Mouse (Mus musculus): ENCODE results near the gene Cotl1. TPM values are rescaled to one million over a fixed set of nuclear protein-coding genes. Genes with fewer than 3 reads are reported as not detected.
A peak's percentile ranks its signal among the peaks of the same experiment; 100 is the strongest.

The Cotl1 gene
- polyA plus RNA-seq, 3 experiments from 2014 or later = 181 to 242 (median 218) TPM

DNA sequence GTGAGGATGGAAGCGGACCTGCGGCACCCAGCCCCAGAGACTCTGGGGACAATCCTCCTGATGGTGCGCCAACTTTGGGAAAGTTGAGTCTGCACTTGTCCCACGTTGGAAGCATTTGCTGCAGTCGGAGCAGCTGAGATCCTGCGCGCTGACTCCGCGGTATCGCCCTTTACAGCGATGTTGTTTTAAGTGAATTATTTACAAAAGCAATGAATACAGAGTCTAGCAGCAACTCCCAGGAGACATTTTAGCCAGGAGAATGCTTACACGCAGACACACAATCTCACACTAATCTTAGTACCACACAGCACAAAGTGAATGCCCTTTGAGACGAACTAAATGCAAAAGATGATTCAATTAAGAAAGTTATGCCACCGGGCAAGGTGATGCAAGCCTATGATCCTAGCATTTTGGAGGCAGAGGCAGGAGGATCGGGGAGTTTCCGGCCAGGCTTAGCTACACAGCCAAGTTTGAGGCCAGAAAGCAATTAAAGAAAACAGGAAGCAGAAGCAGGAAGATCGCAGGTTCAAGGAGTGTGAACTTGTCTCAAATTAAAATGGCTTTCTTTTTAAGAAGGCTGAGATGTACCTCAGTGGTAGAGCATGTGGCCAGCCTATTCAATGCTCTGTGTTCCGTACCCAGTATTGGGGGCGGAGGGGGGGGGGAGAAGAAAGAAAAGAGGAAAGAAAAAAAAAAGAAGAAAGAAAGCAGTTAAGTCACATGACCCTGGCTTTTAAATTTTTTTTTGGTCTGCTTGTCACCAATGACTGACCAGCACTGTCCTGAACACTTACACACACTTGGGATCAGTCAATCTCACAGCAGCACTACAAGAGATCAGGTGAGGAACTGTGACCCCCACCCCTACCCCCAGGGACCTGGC, 2.0 kb downstream of the Cotl1 start:
- ATAC-seq = peak; percentile 44

DNA sequence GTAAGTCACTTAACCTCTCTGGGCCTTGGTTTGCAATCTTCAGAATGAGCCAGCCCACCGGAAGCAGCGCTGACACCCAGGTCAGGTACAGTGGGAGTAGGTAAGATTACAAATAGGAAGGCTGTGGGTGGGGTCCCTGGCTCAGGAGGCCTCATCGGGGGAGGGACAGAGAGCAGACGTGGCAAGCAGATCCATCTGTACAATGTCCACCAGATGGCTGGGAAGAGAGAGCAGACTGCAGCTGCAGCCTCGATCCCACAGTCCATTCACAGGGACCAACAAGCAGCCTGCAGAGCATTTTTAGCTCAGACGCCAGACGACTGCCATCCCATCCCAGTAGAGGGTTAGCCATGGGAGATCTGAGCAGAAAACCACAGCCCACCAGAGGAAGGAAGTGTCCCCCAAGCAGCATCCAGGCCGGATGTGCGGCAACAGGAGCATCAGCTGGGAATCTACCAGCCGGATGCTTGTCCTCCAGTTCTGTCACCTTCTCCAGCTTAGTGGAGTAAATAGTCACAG, 2.7 kb downstream of the Cotl1 start:
- ATAC-seq = peak; percentile 36

- no peak for ATAC-seq
Measured at GRCm38 (mm10) chr8:119836831-119837230, 3.5 kb downstream of the Cotl1 start.

DNA sequence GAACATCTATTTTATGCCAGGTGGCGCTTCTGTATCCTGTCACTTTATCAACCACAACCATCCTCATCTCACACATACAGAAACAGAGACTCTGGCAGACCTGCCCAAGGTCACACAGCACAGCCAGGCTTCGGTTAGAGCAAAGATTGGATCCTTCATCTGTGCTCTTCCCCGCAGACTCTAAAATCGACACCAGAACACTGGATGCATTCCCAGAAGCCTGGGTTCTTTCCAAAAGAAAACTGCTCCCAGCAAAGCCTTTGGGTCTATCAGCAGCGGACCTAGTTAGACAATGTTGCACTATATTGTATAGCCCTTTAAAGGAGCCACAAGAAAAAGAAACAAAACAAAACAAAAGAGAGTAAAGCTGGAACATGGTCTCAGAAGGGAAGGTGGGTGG, 5.1 kb downstream of the Cotl1 start:
- ATAC-seq = no peak

DNA sequence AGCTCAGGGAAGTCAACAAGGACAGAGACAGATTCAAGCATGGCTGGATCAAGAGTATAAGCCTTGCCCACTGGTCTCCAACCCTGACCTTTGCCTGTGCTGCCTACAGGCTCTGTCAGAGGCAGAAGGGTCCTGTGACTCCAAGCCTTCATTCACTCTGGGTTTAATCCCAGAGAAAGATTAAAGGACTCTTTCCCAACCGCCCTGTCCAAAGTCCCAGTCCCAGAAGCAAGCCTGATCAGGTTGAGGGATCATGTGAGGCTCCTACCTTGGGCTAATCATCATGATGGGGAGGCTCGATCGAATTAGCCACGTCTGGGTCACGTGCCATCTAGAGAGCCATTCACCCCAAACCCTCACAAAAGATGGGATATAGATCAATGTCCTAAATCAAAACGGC, 5.7 kb downstream of the Cotl1 start:
- no peak for ATAC-seq

DNA sequence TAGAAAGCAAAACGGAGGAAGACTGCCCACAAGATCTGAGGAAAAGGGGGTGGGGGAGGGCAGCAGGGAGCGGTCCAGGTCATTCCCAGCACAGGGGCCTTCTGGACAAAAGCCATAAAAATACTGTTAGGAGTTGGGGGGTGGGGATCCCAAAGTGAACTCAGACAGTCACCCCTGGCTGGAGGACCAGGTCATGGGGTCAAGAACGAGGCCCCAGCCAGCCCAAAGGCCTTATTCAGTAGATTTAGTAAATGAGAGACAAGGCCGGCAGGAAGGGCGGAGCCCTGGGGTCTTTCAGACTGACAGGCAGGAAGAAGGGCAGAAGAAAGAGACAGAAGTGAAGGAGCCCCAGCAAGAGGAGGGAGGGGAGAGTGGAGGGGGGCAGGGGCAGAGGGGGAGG, 7.4 kb downstream of the Cotl1 start:
- no peak for ATAC-seq

DNA sequence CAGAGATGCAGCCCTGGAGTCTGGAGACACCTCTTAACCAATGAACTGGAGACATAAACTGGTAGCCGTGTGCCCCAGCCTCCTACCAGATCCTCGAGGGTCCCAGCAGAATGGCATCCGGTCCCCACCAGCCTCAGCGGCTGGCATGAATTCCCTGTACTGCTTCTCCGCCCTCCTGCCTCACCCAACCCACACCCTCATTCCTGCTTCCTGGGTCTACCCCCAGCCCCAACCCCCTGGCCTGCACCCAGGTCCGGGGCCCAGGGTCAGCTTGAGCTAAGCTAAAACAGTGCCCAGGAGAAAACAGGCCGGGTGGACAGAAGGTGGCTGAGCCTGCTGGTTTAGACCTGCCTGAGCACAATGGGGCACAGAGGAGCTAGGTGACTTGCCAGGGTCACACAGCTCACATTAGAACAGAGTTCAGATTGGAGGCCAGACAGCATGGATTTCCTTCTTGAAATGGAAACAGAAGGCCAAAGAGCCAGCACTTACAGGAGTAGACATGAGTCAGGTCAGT, 8.2 kb downstream of the Cotl1 start:
- no peak for ATAC-seq

DNA sequence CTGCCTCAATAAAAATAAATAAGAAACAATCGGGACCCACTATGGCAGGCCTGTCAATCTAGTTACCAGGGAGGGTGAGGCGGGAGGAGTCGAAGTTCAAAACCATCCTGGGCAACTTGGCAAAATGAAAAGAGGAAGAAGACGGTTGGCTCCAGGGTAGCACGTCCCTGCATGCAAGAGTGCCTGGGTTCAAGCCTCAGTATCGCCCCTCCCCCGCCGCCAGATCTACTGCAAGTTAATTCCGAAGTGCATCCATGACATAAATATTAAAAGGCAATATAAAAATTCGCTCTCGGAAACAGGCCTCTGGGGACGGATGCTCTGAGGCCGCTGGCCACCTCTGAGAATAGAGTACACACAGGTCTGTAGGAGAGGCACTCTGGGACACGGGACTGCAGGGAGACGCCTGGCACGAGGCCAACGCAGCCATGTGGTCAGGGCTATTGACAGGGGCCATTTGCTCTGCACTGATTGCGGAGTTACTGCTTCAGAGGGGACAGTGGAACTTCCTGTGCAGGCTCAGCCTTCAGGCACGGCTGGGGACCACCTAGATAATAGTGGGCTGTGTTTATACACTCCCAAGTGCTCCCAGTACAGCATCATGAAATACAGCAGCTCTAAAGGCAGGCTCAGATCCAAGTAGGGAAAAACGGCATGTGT, 8.9 kb downstream of the Cotl1 start:
- no peak for ATAC-seq

DNA sequence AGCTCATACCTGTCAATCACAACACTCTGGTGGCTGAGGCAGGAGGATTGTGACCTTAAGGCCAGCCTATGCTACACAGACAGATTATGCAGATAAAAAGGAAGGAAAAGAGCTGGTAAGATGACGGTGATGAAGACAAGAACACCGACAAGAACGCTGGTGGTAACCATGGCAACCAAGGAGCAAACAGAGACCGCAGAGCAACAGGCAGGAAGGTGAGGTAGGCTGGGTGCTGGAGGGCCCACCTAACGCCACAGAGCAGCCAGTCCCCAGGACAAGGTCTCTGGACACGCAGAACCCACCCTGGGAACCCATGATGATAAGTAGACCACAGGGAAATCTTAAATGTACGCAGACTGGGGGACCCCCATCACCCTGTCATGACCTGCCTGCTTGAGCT, 9.8 kb downstream of the Cotl1 start:
- ATAC-seq = peak; percentile 88

- no peak for ATAC-seq
Measured at GRCm38 (mm10) chr8:119829870-119830580, 10.3 kb downstream of the Cotl1 start.

DNA sequence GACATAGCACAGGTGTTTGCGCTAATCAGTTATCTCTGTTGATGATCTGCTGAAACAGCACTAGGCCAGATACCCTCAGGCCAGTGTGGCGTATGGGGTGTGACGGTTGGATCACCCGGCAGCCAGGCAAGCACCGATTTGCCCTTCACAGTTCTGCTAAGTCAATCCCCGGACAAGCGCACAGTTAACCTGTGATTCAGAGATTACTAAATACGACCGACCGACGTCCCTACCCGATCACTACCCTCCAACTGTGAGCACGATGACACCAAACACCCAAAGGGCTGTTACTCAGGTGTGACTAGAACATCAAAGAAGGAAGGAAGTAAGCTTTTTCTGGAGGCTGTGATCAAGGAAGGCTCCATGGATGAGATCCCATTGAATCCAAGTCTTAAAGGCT, 10.9 kb downstream of the Cotl1 start:
- ATAC-seq = no peak

DNA sequence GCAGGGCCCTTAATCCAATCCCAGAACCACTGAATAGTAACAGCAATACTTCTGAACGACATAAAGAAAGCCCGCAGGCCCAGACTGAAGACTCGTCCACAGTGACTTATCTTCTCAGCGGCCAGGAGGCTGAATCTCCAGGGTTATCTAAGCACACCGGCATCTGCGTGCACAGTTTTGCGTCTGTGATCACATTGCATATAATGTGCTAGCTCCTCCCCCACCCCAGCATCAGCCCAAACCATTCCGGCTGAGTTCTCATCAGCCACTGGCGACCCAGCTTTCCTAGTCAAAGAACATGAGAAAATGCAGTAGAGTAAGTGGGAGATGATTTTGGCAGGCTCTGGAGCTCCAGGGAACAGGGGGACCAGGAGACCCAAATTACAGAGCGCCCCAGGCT, 11.3 kb downstream of the Cotl1 start:
- no peak for ATAC-seq

DNA sequence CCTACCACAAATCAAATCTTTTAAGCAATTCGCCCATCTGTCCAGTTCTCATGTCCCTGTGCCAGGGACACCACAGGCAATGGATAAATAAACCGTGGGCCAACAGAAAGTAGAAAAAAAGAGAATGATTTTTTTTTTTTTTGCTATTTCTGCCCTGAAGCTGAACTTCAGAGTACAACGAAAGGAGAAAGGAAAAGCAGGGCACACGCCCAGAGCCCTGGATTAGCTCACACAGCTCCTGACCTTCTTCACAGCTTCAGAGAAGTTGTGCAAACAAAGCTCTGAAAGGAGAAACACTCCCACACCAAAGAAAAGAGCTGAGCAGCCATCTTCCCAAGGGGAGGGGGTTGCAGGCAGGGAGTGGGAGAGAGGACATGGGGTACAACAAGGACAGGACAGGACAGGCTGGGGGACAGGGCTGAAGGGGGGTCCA, 12.6 kb downstream of the Cotl1 start:
- no peak for ATAC-seq

GRCm38 (mm10) chr8:119826982-119827381, 13.4 kb downstream of the Cotl1 start:
- no peak for ATAC-seq

DNA sequence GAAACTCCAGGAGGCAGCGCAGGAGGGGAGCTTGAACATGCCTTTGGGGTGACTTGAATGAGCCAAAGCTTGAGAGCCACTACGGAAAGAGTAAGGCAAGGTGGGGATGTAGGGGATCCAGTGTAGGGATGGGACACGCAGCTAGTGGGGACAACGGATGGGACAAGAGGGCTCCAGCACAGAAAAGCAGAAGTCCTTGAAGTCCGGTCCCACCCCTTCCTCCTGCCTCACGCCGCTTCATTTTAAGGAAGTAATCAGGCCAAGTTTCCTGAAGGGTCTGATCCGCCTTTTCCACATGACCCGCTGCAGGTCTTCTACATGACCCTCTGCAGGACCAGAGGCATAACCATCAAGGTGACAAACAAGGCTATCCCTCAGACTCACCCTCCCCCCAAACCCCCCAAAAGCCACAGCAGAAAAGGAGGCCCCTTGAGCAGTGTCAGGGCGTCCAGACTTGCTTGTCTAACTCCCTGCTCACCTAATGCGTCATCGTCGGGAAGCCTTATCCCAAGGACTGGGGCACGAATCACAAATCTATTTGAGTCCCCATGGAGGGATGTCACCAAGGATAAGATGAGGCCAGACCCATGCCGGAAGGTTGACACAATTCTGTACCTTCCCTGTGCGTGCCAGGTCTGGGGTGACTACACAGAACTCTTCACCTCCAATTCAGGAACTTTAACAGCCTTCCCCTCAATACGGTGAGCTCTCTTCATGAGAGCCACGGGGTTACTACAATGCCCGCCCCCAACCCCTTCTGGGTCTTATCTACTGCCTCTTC, 14.2 kb downstream of the Cotl1 start:
- ATAC-seq = no peak

DNA sequence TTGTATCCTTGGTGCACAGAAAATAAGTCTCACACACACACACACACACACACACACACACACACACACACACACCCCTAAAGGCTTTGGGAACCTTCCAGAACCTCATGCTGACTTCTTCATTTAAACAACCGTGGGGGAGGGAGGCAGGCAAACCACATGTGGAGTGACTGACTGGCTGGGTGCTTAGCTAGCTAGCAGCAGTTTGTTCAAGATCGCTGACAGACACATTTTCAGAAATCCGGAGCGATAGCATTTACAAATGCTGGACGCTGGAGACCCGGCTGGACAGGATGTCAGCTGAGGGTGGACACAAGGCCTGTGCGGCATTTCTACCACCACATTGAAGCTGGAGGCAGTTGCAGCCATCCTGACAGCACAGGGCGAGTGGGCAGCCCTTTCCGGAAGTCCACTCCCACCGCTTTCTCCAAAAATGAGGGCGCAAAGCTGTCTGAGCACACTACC, 15.5 kb downstream of the Cotl1 start:
- no peak for ATAC-seq

DNA sequence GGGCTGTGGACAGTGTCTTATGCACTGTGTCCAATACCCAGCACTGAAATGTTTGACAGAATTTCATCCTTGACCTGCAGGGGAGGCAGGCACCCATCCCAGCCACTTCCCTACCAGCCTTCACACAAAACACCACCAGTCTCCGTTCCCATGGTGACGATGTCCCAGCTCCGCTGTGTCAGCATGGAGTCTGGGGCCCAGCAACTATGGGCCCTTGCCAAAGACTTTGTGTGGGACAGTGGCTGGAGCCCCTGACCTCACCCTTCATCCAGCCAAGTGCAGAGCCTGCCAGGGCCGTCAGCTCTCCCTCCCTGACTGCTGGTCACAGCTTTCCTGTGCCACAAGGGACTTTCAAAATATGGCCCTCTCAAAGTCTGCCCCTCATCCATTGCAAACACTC, 16.2 kb downstream of the Cotl1 start:
- no peak for ATAC-seq

- ATAC-seq = no peak
Measured at GRCm38 (mm10) chr8:119823278-119823677, 17.1 kb downstream of the Cotl1 start.

DNA sequence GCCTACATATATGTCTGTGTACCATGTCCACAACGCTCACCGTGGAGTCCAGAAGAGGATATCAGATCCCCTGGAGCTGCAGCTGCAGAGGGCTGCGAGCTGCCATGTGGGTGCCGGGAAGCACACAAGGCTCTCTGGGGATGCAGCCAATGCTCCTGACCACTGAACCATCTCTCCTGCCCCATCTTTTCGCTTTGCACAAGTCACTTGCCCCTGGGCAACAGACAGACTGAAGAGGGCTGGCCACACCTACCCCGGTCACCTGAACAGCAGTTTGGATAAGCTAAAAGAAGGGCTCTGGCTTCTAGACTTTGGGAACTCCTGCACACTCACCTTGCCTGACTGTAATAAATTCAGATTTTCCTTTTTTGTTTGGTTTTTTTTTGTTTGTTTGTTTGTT, 18.7 kb downstream of the Cotl1 start:
- ATAC-seq = no peak

GRCm38 (mm10) chr8:119819976-119820375, 20.4 kb downstream of the Cotl1 start:
- ATAC-seq = no peak

GRCm38 (mm10) chr8:119819316-119819715, 21.0 kb downstream of the Cotl1 start:
- ATAC-seq = no peak

DNA sequence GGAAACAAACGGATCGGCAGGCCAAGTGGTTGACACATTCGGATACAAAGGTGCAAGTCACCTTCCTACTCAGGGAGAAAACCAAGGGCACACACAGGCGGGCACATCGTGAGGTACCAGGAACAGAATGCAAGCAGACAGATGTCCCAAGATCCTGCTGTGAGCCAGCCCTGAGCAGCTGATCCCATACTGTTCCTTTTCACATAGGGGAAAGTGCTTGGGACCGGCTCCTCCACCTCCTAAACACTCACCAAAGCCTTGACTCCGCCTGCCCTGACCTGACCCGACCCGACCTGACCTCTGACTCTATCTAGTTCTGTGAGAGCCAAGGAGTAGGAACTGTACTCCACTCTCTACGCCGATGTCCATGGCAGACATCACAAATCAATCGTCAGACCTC, 22.9 kb downstream of the Cotl1 start:
- ATAC-seq = no peak

Data from inflammation-experienced regulatory T-cells, adult 6 months (primary cell).